Mouse (Mus musculus) right cerebral cortex, adult 18-20 months (tissue): ENCODE measurements around the gene Lmf2.

Experiments used
- DNase-seq: peaks from one replicate; pipeline ENCODE4 v3.0.0; 2022; ENCODE audit warnings: mixed read lengths

Gene Lmf2

GRCm38 (mm10) chr15:89355241-89356187 lies at the start of gene Lmf2, which contains the start of gene Ncaph2:
Gene Lmf2 (minus strand): TSS chr15:89355659.
Gene Ncaph2 (plus strand): TSS chr15:89355719.
- DNase-seq, result peak; percentile 94

DNA sequence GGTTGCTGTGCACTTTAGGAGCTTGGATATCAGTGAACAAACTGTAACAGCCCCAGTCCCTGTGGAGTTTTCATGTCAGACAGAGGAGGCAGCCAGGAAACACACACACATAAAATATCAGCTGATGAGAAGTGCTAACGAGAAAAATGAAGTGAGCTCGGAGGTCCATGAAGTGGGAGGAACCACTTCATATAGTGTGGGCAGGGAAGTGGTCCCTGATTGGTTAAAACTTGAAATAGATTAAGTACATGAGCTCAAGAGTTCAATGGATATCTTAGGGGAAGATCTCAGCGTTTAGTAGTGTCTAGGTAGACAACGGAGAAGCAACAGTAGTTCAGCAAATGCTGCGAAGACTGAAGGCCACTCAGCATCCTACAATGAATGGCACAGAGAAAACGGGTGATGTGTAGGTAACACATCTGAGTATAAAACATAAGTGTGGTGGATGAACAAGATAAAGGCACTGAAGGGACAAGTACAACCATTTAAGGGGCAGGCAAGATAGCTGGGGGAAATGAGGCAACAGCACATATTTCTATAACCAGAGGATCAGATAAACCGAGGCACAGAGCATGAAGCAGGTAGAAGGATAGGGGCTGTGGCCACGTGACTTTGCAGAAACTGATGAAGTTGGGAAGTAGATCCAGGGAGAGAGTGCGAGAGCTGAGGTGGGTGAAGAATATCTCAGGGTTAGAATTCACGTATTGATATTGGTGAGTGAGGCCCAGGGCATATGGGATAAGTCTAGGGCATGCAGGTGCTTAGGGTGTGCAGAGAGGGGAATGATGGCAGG lies 49.6 kb upstream of the Lmf2 start:
- no peak for DNase-seq

- no peak for DNase-seq
These were observed 47.0 kb upstream of the Lmf2 start for GRCm38 (mm10) chr15:89402471-89402870.

- no peak for DNase-seq
These were observed 44.3 kb upstream of the Lmf2 start for GRCm38 (mm10) chr15:89399716-89400115.

DNA sequence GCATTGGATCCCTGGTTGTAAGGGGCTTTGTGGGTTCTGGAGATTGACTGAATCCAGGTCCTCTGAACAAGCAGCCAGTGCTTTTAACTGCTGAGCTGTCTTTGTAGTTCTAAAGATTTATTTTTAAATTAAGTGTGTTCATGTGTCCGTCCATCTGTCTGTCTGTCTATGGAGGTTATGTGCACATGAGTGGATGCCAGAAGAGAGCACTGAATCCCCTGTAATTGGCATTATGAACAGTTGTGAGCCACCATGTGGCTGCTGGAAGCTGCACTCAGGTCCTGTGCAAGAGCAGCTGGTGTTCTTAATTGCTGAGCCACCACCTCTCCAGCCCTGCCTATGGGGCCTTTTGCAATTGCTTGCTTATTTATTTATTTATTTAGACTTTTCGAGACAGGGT lies 42.7 kb upstream of the Lmf2 start:
- DNase-seq, result no peak

DNA sequence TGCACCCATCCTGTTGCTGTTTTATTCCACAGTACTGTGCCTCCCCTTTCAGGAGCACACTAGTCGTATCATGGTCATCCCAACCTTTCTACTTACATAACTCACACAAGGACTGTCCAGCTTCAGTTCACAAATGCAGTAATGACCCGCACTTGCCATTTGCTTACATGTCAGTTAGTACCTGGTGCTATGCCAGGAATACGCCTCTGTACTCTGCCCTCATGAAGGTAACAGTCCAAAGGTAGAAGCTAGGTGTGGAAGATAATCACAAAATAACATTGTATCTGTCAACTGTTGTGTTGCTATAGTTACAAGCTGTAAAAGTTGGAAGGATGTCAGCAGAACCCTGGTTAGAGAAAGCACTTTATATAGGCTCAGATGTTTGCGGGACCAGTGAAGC lies 41.4 kb upstream of the Lmf2 start:
- DNase-seq, result no peak

DNA sequence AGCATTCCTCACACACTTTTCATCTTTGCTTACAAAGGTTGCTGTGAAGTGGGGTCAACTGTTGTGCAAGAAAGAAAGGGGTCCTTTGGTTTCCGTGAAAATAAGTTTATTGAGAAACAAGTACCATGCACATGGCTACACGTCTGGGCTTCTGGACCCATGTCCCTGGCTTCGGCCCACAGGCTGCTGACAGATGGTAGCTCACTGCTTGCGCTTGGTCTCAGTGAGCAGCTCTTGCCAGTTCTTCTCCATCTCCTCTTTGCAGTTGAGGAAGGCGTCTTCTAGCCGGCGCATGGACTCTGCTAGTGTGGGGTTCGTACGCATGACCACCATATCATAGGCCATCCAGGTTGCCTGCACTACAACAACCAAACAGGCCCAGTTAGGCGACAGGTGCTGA lies 34.6 kb upstream of the Lmf2 start:
- DNase-seq, result no peak

DNA sequence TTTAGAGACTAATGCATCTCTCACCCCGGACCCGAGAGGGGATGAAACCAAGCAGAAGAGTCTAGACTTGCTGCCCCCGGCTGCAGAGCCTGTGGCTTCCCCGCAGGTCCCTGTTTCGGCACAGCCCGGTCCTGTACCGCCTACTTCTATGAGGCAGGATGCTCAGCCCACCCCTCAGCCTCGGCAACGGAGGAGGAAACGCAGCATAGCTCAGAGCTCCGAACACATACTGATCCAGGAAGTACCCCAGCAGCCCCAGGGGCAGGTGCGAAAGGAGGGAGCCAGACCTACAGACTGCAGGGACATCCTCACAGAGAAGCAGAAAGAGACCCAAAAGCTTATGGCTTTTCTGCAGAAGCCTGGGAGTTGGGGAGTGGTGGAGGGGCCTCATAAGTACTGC lies 31.7 kb upstream of the Lmf2 start:
- no peak for DNase-seq

GRCm38 (mm10) chr15:89384617-89385016 lies 29.2 kb upstream of the Lmf2 start, which contains the start of gene Klhdc7b:
Gene Klhdc7b (plus strand): TSS chr15:89384917.
- no peak for DNase-seq

- no peak for DNase-seq
These were observed 24.0 kb upstream of the Lmf2 start for GRCm38 (mm10) chr15:89379429-89379828.

DNA sequence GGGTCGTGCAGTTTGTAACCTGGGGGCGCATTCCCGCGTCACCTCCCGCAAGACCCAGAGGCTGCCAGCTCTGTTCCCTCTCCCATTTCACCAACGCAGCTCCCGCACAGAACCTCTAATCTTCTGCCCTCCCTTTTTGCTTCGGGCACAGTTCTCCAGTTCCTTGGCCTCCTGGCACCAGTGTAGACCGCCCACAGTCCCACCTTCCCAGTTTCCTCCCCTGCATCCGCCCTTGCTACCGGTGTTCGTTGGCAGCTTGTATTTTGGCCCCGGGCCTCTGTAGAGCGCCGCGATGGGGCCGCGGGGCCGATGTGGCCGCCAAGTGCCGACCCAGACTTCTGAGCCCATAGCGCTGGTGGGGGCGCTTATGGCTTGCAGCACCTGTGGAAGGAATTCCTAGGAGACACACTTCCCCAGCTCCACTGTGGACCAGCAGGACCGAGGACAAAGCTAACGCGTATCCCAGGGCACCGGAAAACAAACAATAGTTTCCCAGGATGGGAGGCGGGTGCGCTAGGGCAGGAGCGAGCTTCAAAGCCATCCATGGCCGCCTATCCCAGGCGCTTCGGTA lies 23.5 kb upstream of the Lmf2 start, which contains the start of gene Odf3b:
Odf3b (minus strand) TSS at position 452 of the 571 bp plus-strand sequence.
- DNase-seq, result no peak

DNA sequence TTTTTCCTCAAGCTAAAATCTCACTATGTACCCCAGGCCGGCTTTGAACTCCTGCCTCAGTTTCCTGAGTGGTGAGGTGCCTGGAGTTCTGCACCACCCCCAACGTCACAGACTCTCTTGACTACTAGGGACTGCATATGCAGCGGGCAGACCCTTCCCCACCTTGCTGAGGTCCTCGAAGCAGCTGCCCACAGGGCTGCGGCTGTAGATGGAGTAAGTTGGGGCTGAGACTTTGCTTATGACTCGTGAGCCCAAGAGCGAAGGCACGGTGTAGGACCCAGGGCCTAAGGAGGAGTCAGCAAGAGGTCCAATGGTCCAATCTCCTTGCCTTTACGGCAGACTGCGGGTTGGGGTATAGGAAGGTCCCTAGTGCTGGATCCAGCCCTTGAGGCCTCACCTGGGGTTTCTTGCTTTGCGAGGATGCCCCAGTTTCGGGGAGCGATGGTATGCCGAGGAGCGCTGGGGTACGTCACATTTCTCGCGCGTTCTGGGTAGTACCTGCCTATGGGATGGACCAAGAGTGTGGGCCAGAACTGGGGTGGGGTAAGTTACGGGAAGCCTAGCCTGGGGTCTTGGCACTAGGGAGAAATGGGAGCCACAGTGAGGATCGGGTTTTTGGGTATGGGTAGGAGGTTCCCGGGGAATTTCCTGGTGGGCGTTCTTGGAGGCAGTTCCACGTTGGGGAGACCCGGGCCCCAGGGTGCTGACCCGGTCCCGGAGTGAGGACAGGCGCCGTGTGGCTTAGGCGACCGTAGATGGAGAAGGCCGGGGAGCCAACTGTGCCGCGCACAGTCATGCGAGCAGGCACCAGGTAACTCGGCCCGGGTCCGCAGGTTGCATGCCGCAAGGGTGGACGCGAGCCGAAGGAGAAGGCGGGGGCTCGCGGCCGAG lies 22.7 kb upstream of the Lmf2 start:
- DNase-seq, result no peak

GRCm38 (mm10) chr15:89377362-89377761 lies 21.9 kb upstream of the Lmf2 start:
- DNase-seq, result no peak

DNA sequence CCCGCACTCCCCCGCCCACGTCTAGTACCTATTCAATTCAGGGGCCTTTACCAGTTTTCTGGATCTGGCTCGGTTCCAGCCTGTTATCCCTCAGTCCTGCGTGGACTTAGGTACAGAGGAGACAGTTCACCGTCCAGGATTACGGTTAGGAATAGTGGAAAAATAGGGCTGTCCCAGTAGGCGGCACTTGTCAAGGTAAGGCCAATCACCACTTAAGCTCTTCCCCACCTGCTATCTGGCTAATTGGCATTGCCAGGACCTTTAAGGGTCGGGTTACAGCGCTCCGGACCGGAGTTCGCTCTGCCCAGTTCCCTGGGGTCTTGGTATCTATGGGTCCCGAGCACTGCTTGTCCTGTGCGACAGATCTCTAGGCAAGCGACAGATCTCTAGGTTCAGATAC lies 21.5 kb upstream of the Lmf2 start, which contains the start of gene Tymp:
Tymp (minus strand) TSS at position 83 of the 400 bp plus-strand sequence.
- DNase-seq, result no peak

- no peak for DNase-seq
These were observed 20.6 kb upstream of the Lmf2 start for GRCm38 (mm10) chr15:89376040-89376439.

DNA sequence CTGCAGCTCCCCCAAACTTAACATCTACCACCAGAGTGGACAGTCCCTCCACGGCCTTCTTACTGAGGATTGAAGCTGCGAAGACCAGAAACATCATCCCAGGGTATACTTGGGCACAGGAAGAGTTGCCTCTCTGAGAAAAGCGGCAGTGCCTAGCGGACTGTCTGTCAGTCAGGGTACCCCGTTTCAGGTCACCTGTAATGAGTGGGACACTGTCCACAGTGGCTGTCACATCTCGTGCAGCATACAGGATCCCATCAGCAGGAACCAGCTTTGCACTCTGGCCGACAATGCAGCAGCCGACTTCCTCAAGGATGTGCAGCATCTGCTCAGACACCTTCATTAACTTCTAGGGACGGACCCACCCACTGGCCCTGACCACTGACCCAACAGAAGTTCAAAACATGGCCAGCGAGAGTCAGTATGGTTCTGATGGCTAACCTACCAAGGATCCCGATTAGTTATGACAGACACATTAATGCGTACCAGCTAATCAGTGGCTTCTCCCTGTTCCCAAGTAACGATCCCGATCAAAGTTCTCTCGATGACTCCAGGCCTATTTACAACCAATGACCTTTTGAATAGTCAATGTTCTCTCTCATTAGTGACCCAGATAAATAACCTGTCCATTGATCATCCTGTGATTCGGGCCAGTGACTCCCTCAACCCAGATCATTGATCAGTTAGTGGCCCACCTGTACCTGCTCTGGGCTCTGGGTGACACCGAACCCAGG lies 19.5 kb upstream of the Lmf2 start:
- DNase-seq, result no peak

GRCm38 (mm10) chr15:89374340-89374739 lies 18.9 kb upstream of the Lmf2 start:
- no peak for DNase-seq

DNA sequence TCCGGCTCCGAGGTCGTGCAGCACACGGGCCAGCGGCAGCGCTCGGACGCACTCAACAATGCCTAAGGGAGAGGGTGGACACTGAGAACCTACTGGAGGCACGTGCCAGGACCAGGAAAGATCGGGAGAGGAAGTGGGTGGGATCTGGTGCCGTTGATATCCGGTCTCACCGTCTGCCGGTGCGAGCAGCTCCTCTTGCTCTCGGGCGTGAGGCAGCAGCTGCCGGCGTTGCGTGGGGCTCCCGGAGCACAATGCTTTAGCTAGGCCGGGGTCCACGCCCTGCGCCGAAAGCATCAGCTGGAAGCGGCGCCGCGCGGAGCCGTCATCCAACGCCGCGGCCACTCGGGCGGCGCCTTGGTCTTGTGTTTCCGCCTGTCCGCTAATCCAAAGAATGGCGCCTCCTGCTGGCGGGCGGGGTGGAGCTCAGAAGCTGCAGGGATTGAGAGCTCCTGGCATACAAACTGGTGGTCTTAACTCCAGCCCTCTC lies 18.3 kb upstream of the Lmf2 start, which contains the start of gene Sco2:
Sco2 (minus strand) TSS at position 85 of the 487 bp plus-strand sequence.
- peak; percentile 91 for DNase-seq

- DNase-seq, result peak; percentile 85
These were observed 17.7 kb upstream of the Lmf2 start for GRCm38 (mm10) chr15:89373027-89373761.

DNA sequence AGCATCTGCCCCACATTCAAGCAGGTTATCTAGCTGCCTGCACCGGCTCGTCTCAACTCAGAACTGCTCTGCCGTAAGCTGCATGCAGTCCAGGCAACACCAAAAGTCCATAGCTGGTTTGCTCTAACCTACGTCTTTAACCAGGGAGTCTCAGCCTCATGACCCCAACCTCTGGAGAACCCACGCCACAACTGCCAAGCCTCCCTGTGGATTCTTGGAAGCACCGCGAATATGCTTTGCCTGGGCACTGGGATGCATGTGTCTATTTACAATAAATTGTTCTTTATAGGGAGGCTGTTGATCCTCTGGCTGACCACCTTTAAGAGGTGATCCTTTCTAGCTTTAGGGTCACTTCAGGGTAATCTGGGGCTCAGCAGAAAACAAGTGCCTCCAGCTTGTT lies 17.1 kb upstream of the Lmf2 start:
- no peak for DNase-seq
